Mouse (Mus musculus) small intestine, adult 2 months (tissue): ENCODE results near the gene Zfp983. TPM values are rescaled to one million over a fixed set of nuclear protein-coding genes. Genes with fewer than 3 reads are reported as not detected.

Experiments used
- H3K27ac ChIP-seq: fragments of 200-500 bp; 2 replicates; pipeline ENCODE4 v1.5.1; 2012; ENCODE audit warnings: low read depth, low read length, control low read depth, inconsistent platforms; ENCODE audit not compliant: insufficient read depth
- H3K27me3 ChIP-seq: fragments of 200-500 bp; 2 replicates; pipeline ENCODE4 v1.6.1; 2012; ENCODE audit warnings: mild to moderate bottlenecking, moderate library complexity, low read length, inconsistent platforms; ENCODE audit not compliant: control insufficient read depth, insufficient read depth
- H3K36me3 ChIP-seq: fragments of 200-500 bp; 2 replicates; pipeline ENCODE4 v1.6.1; 2012; ENCODE audit warnings: mild to moderate bottlenecking, low read length, control low read depth, inconsistent platforms; ENCODE audit not compliant: control insufficient read depth, insufficient read depth
- H3K4me1 ChIP-seq: fragments of 200-500 bp; 2 replicates; pipeline ENCODE4 v1.6.1; 2012; ENCODE audit warnings: low read length, inconsistent platforms, mixed read lengths; ENCODE audit not compliant: control insufficient read depth, insufficient read depth, insufficient read length
- H3K4me3 ChIP-seq: fragments of 200-500 bp; 2 replicates; pipeline ENCODE4 v1.5.1; 2012; ENCODE audit warnings: low read depth, mild to moderate bottlenecking, control low read depth, inconsistent platforms, low read length, moderate library complexity
- CTCF ChIP-seq: fragments of 200-500 bp; IDR thresholded peaks from 2 replicates; pipeline ENCODE4 v1.5.1; 2012; ENCODE audit warnings: low read depth, mild to moderate bottlenecking, control low read depth, inconsistent platforms, low read length, moderate library complexity, mixed read lengths; ENCODE audit not compliant: insufficient replicate concordance, insufficient read length; ENCODE audit errors: extremely low read depth
- POLR2A ChIP-seq: fragments of 200-500 bp; IDR thresholded peaks from 2 replicates; pipeline ENCODE4 v1.6.1; 2012; ENCODE audit warnings: low read depth, mild to moderate bottlenecking, control low read depth, inconsistent platforms, low read length, moderate library complexity
- whole genome bisulfite sequencing: fragments of 180-500 bp; shearing (Covaris S2); methylation state at CpG from one replicate; pipeline ENCODE4 v1.1.7; 2018; 5-methylcytosine and 5-hydroxymethylcytosine counted together
- polyA plus RNA-seq: library from polyadenylated mRNA; depleted of rRNA; stranded (reverse); fragments of >200 nt; gene quantifications from 2 replicates; pipeline ENCODE4 v1.2.3, GENCODE M21; 2012; rRNA removed

Gene Zfp983
- polyA plus RNA-seq, 1 experiment: 0.28 TPM

DNA sequence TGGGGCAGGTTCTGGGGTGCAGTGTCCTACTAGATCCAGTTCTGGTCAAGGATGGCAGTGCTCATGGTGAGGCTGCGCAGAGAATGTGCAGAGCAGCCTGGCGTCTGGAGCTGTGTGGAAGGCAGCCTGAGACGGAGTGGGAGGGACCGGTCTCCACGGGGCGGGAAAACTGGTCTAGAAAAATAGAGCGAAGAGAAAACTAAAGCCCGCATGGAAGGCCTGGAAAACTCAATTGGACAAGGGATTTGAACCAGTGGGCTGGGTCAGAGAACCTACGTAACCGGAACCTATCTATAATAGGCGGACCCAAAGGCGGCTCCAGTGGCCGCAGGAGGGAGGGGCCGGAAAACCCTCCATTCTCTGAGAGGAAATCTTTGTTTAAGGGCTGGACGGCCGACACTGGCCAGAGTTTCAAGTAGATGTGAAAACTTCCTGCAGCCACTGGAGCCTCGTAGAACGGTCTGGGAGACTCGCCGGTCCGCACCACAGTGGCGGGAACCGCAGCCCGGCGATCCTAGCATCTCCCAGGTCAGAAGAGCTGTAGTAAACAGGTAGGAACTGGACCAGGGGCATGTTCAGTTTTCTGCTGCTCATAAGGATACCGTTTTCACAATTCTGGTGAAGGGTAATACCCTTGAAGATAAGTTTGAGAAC lies 57.0 kb downstream of the Zfp983 start, which contains the start of gene Zfp760:
Gene Zfp760, plus strand, starts transcription at position 399 of the 654 bp plus-strand sequence.
- Histone ChIP-seq H3K4me3 (peak within 1 kb of the TSS; percentile 83), H3K27ac (peak within 1 kb of the TSS; percentile 56), H3K27me3 (no peaks in the 10 kb centered on the region), H3K36me3 (peaks cover 4% of the 10 kb centered on the region), H3K4me1 (peaks cover 3% of the 10 kb centered on the region; the same call in 1 of the 2 replicates)
- TF ChIP-seq POLR2A: peak; percentile 55; the same call in 1 of the 2 replicates
- 0 out of 2 replicates have a peak, but pooled peaks have one; percentile 6 for TF ChIP-seq CTCF
- WGBS: 5% methylated on average over 26 of the region's 26 CpGs

DNA sequence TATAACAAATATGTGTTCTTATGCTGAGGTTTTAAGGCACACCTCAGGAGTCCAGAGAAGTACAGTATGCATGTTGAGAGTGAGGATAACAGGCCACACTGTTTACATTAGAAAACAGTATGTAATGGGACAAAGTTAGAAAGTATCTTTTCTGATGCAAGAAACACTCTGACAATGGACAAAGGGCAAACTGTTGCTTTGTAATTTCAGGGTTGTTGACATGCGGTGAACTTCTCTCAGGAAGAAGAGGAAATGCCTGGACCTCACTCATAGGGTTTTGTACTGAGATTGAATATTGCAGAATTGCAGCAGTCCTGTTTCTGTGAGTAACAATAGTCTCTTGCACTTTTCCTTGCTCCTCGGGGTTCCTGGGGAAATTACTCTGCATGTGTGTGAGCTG lies 58.0 kb downstream of the Zfp983 start:
- Histone ChIP-seq H3K4me3 (no peak overlapping the region), H3K36me3 (peaks cover 4% of the 10 kb centered on the region), H3K27ac (no peak overlapping the region), H3K4me1 (peaks cover 3% of the 10 kb centered on the region; the same call in 1 of the 2 replicates), H3K27me3 (no peaks in the 10 kb centered on the region)
- WGBS: 14% methylated on average over 2 of the region's 2 CpGs
- no peak for TF ChIP-seq POLR2A

Other genes with a start within 250 kb of the Zfp983 start
- 0.20 TPM in 1 of 2 replicates, not detected in the other for gene Zfp54, start 227.4 kb upstream of the Zfp983 start, polyA plus RNA-seq
- 0.08 and 0.15 TPM in 2 replicates for gene Zfp51, start 200.2 kb upstream of the Zfp983 start, polyA plus RNA-seq
- gene Zfp53, start 161.6 kb upstream of the Zfp983 start, polyA plus RNA-seq: 2.5 and 2.6 TPM in 2 replicates
- gene Zfp52, start 115.1 kb upstream of the Zfp983 start, polyA plus RNA-seq: 0.05 TPM in 1 of 2 replicates, not detected in the other
- 0.20 and 0.60 TPM in 2 replicates for gene Zfp948, start 83.6 kb upstream of the Zfp983 start, polyA plus RNA-seq
- gene Gm10226, start 41.2 kb downstream of the Zfp983 start, polyA plus RNA-seq: not detected in 2 replicates
- 0.08 and 0.20 TPM in 2 replicates for gene Zfp760, start 57.1 kb downstream of the Zfp983 start, polyA plus RNA-seq
- 0.30 and 0.37 TPM in 2 replicates for gene Zfp229, start 80.2 kb downstream of the Zfp983 start, polyA plus RNA-seq
- 0.03 TPM in 1 of 2 replicates, not detected in the other for gene Zfp820, start 195.1 kb downstream of the Zfp983 start, polyA plus RNA-seq